Mouse (Mus musculus) myocyte (in vitro differentiated cells): ENCODE results near the gene Armt1.

Source experiments
- MAX ChIP-seq: IDR thresholded peaks from one replicate; pipeline ENCODE4 v1.6.1; 2011; ENCODE audit warnings: low read depth, mild to moderate bottlenecking, control low read depth
- POLR2A ChIP-seq: IDR thresholded peaks from one replicate; pipeline ENCODE4 v1.6.1; 2011; ENCODE audit warnings: low read depth, mild to moderate bottlenecking, control low read depth, moderate library complexity; ENCODE audit not compliant: insufficient read length
- POLR2AphosphoS2 ChIP-seq: IDR thresholded peaks from one replicate; pipeline ENCODE4 v1.6.1; 2011; ENCODE audit warnings: low read depth, control low read depth; ENCODE audit not compliant: insufficient read length

DNA sequence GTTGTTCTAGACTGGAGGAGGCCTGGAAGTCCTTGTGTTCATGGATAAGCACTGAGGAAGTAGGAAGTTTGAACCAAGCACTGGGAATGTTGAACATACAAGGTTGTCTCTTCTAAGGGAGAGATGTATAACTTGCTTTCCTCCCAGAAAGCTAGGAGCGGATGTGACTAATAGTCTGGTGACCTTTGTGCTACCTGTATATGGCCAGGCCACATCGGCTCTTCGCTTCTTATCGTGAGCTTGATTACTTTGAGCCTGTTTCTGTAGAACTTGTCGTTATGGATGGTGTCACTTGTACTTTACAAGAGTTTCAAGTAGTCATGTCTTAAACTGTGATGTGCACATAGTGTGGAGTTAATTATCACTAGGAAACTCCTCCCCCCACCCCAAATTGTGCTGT lies 44.3 kb downstream of the Armt1 start:
- TF ChIP-seq POLR2A (no peak), MAX (no peak), POLR2AphosphoS2 (no peak)
